Mouse (Mus musculus) cerebellum, postnatal 10 days (tissue): ENCODE results near the gene Sec1.

Experiments used
- DNase-seq, 2 experiments: peaks; one replicate each; pipeline ENCODE4 v3.0.0; 2021; ENCODE audit warnings: mixed read lengths in 2 of 2

Gene Sec1

DNA sequence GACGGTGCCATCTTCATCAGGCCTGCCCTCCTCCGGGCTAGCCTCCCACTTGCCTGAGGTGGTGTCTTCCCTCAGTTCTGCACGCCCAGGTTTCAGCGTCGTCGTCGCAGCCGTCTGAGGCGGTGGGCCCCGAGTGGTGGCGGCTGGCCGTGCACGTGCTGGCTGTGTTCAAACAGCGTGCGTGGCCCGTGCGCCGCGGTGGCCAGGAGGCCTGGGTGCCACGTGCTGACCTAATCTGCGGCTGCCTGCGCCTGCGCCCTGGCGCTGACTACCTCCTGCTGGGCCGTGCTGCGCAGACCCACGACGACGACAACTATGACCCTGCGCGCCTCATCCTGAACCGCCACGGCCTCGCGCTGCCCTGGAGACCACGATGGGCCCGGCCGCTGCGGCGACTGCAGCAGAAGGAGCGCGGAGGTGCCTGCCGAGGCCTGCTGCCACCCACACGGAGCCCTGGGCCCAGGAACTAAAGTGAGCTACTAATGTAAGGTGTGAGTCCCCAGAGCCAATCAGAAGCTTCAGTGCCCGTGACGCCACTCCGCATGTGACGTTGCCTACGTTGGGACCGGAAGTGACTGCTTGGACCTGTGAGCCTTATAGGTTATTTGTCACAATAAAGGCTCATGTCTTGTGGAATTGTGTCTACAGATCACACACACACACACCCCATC lies at the start of gene Sec1:
Sec1 (minus strand) TSS at position 482 of the 671 bp plus-strand sequence.
- peak in 1 of 2 experiments; percentile 7 for DNase-seq

- peak; percentile 73 to 80 for DNase-seq
Measured at GRCm38 (mm10) chr7:45742338-45742737, 48.1 kb upstream of the Sec1 start.

- DNase-seq: no peak
Measured at GRCm38 (mm10) chr7:45741777-45742176, 47.6 kb upstream of the Sec1 start.

- no peak for DNase-seq
Measured at GRCm38 (mm10) chr7:45741308-45741707, 47.1 kb upstream of the Sec1 start.

GRCm38 (mm10) chr7:45739820-45740219 lies 45.6 kb upstream of the Sec1 start:
- no peak for DNase-seq

DNA sequence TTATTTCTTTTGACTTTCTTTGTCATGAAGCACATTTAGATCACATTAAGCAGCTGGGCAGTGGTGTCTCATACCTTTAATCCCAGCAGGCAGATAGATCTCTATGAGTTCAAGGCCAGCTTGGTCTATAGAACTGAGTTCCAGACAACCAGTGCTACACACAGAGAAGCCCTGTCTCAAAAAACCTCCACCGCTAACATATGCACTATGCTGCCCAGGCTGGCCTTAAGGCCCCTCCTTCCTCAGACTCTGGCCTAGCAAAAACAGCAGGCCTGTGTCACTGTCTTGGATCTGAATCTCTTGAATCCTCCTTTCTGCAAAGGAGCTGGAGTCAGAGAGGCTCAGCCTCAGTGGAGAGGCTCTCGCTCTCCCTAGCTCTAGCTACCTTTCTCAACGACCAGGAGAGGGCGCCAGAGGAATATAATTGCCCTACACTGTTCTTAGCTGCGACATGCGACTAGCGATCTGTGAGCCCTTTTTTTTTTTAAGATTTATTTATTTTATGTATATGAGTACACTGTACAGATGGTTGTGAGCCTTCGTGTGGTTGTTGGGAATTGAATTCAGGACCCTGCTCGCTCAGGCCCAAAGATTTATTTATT lies 45.1 kb upstream of the Sec1 start:
- peak; percentile 92 to 93 for DNase-seq

DNA sequence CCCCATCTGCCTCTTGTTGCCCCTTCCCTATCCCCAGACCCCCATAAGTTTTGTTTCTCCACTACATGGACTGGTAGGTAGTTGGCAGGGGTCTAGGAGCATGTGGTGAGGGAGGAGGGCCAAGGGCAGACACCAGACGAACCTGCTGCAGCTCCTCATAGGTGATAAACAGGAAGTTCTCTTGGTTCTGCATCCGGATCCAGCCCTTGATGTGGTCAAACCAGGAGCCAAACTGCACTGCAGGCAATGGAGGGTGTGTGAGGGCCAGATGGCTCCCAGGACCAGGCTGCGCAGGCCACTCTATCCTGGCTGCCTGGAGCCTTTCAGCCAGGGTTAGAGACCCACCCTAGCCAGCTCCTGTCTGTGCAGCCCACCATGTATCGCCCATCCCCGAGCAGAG lies 39.3 kb upstream of the Sec1 start:
- no peak for DNase-seq

- DNase-seq: peak; percentile 70 to 75
Measured at GRCm38 (mm10) chr7:45730727-45731431, 36.7 kb upstream of the Sec1 start.

GRCm38 (mm10) chr7:45727625-45728024 lies 33.4 kb upstream of the Sec1 start:
- DNase-seq: no peak

- DNase-seq: no peak
Measured at GRCm38 (mm10) chr7:45726419-45726818, 32.2 kb upstream of the Sec1 start.

- DNase-seq: peak in 1 of 2 experiments; percentile 49
Measured at GRCm38 (mm10) chr7:45725713-45726112, 31.5 kb upstream of the Sec1 start, which contains the start of gene Spaca4. Spaca4 (minus strand) TSS chr7:45725813.

DNA sequence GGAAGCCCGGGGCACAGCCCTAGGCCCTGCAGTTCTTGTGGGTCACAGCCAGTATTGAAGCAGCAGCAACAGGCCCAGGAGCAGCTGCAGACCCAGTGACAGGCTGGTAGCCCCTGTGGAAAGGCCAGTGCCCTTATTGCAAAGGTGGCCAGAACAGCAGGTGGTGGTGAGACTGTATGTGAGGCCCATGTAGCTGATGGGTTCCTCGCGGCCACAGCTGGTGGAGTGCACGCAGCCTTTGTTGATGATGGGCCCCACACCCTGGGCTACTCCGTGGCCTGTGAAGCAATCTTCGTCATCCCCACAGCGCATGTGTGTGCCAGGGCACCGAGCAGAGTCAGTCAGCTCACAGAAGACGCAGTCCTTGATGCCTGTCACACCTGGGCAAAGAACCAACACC lies 30.9 kb upstream of the Sec1 start:
- DNase-seq: peak in 1 of 2 experiments; percentile 30

GRCm38 (mm10) chr7:45723781-45724180 lies 29.6 kb upstream of the Sec1 start:
- no peak for DNase-seq

GRCm38 (mm10) chr7:45723301-45723700 lies 29.1 kb upstream of the Sec1 start:
- DNase-seq: peak in 1 of 2 experiments; percentile 29

DNA sequence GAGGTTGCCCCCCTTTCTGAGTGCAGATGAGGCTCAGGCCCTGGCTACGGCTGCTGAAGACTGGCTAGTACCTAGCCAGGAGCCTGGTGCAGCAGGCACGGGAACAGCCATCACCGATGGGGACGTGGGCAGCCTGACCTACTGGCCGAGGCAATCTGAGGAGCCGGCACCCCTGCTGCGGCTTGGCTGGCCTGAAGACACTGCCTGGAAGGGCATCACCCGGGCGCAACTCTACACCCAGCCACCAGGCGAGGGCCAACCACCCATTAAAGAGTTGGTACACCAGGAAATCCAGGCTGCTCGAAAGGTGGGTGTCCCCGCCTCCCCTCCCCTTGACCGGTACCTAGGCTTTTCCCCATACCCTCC lies 28.1 kb upstream of the Sec1 start:
- peak; percentile 62 to 66 for DNase-seq

- DNase-seq: peak; percentile 77 to 80
Measured at GRCm38 (mm10) chr7:45721642-45722347, 27.6 kb upstream of the Sec1 start.

DNA sequence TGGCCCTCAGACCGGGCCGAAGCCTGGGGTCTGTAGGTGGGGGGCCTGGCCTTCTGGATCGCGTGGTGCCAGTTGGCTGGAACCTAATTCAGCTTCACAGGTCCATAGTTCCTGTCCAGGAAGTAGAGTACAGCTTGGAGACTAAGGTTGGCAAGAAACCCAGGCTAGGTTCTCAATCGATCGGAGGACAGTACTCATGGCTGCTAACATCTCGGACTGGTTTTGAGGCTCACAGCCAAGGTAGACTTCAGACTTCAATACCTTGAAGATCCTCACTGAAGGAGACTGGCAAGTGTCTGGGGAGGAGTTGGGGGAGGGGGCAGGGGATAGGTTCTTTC lies 27.0 kb upstream of the Sec1 start:
- DNase-seq: peak in 1 of 2 experiments; percentile 41

- DNase-seq: peak; percentile 45 to 50
Measured at GRCm38 (mm10) chr7:45720413-45721233, 26.4 kb upstream of the Sec1 start, which contains the start of gene Fam83e. Fam83e (plus strand) TSS chr7:45721212.

GRCm38 (mm10) chr7:45719738-45720412 lies 25.7 kb upstream of the Sec1 start:
- DNase-seq: no peak

DNA sequence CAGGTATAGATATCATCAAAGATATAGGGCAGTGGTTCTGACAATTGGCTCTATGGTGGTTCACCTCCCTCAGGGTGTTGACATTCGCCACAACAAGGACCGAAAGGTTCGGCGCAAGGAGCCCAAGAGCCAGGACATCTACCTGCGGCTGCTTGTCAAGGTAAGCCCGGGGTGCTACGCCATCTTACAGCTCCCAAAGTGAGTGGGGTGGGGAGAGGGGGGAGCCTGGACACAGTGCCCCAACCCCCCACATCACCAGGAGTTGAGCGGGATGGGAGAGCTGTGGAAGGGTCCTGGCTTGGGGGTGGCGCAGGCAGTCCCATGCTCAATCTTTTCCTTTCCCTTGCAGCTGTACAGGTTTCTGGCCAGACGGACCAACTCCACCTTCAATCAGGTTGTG lies 25.0 kb upstream of the Sec1 start:
- DNase-seq: no peak

DNA sequence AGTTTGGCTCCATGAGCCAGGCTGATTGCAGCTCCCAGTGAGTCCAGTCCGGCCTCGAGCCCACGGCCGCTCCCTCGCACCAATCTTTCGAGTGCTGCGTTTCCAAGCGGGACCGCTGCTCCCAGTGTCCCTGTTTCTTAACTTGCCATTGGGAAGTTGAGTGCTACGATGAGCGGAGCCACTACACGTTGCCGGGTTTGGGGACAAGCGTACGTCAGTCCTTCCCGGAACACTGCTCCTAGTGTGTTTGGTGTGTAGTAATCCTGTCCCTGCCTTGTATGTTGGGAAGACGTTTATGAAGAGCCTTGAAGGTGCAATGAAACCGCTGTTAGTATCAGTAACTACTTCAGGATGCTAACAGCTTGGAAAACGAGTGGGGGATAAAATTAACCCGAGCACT lies 24.1 kb upstream of the Sec1 start:
- no peak for DNase-seq

DNA sequence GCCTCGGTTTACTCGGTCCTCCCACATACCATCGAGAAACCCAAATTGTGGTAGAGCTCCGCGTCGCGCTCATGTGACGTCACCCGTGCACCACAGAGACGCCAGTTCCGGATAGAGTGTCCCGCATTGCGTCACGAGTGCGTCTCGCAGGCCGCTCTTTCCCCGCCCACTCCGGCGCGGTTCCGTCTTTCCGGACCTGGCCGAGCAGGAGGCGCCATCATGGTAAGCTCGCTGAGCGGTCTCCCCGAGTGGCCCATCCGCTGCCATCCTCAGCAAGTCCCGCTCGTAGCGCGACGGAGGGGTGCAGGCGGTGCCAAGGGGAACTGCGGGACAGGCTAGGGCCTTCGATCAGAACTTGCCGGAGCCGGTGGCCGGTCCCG lies 23.7 kb upstream of the Sec1 start, which contains the start of gene Sphk2:
Sphk2 (minus strand) TSS at position 85 of the 380 bp plus-strand sequence.
- DNase-seq: peak; percentile 99
